Mouse (Mus musculus): ENCODE results near the gene Defa21. TPM values are rescaled to one million over a fixed set of nuclear protein-coding genes. Genes with fewer than 3 reads are reported as not detected.

The Defa21 gene
- polyA plus RNA-seq (2012; rRNA removed; ENCODE audit: low replicate concordance) = 14.3 TPM in 1 of 2 replicates, not detected in the other

GRCm38 (mm10) chr8:21025245-21025644 is at the start of gene Defa21:
Gene Defa21, plus strand, starts transcription at chr8:21025545.

GRCm38 (mm10) chr8:21054747-21055146 is 29.4 kb downstream of the Defa21 start, which contains the start of gene Defa23:
Gene Defa23, plus strand, starts transcription at chr8:21055047.

GRCm38 (mm10) chr8:21064738-21065137 is 39.4 kb downstream of the Defa21 start, which contains the start of gene Defa35:
Gene Defa35, plus strand, starts transcription at chr8:21065038.

Other genes with a start within 250 kb of the Defa21 start
- not detected in 2 replicates for gene Defb33, start 132.9 kb upstream of the Defa21 start, polyA plus RNA-seq (2012; rRNA removed; ENCODE audit: low replicate concordance)
- gene Gm15056, start 122.9 kb upstream of the Defa21 start, polyA plus RNA-seq (2012; rRNA removed; ENCODE audit: low replicate concordance) = not detected in 2 replicates
- gene Gm6040, start 103.5 kb upstream of the Defa21 start, polyA plus RNA-seq (2012; rRNA removed; ENCODE audit: low replicate concordance) = not detected in 2 replicates
- gene AY761185, start 80.8 kb upstream of the Defa21 start, polyA plus RNA-seq (2012; rRNA removed; ENCODE audit: low replicate concordance) = not detected in 2 replicates
- 192 and 728 TPM in 2 replicates for gene Defa23, start 29.5 kb downstream of the Defa21 start, polyA plus RNA-seq (2012; rRNA removed; ENCODE audit: low replicate concordance)
- gene Defa35, start 39.5 kb downstream of the Defa21 start, polyA plus RNA-seq (2012; rRNA removed; ENCODE audit: low replicate concordance) = 6.8 and 56.6 TPM in 2 replicates
- not detected in 2 replicates for gene Defa25, start 58.9 kb downstream of the Defa21 start, polyA plus RNA-seq (2012; rRNA removed; ENCODE audit: low replicate concordance)
- gene Gm14851, start 70.5 kb downstream of the Defa21 start, polyA plus RNA-seq (2012; rRNA removed; ENCODE audit: low replicate concordance) = 15.7 and 126 TPM in 2 replicates
- 70.6 and 73.6 TPM in 2 replicates for gene Defa30, start 109.1 kb downstream of the Defa21 start, polyA plus RNA-seq (2012; rRNA removed; ENCODE audit: low replicate concordance)
- 1.9 and 10.4 TPM in 2 replicates for gene Defa22, start 136.7 kb downstream of the Defa21 start, polyA plus RNA-seq (2012; rRNA removed; ENCODE audit: low replicate concordance)
- not detected in 2 replicates for gene Defa31, start 166.1 kb downstream of the Defa21 start, polyA plus RNA-seq (2012; rRNA removed; ENCODE audit: low replicate concordance)
- 0.56 and 2.0 TPM in 2 replicates for gene Gm15293, start 176.0 kb downstream of the Defa21 start, polyA plus RNA-seq (2012; rRNA removed; ENCODE audit: low replicate concordance)
- 0.77 and 20.8 TPM in 2 replicates for gene Gm15292, start 224.2 kb downstream of the Defa21 start, polyA plus RNA-seq (2012; rRNA removed; ENCODE audit: low replicate concordance)

Measured in duodenum, adult 2 months (tissue).